Mouse (Mus musculus) hindbrain, postnatal 0 days (tissue): ENCODE results near the gene Gabrg3. TPM values are rescaled to one million over a fixed set of nuclear protein-coding genes. Genes with fewer than 3 reads are reported as not detected.
A peak's percentile ranks its signal among the peaks of the same experiment; 100 is the strongest.

Experiments used
- ATAC-seq: fragments of 200-750 bp; cut with Nextera tagmentation; 2 replicates; pipeline ENCODE4 v1.8.0; 2017; ENCODE audit warnings: mild to moderate bottlenecking, moderate TSS enrichment, moderate library complexity
- DNase-seq: peaks from one replicate; pipeline ENCODE4 v3.0.0-alpha.2; 2015; ENCODE audit warnings: low spot score
- H3K27ac ChIP-seq: fragments of 300-500 bp; sonication (generic); 2 replicates; pipeline ENCODE4 v1.5.1; 2014; ENCODE audit warnings: mild to moderate bottlenecking
- H3K27me3 ChIP-seq: fragments of 300-500 bp; sonication (generic); 2 replicates; pipeline ENCODE4 v1.6.1; 2014; ENCODE audit warnings: low read length, mixed read lengths; ENCODE audit not compliant: insufficient read depth
- H3K36me3 ChIP-seq: fragments of 300-500 bp; sonication (generic); 2 replicates; pipeline ENCODE4 v1.6.1; 2014; ENCODE audit warnings: low read length, mixed read lengths; ENCODE audit not compliant: insufficient read depth
- H3K4me1 ChIP-seq: fragments of 300-500 bp; sonication (generic); 2 replicates; pipeline ENCODE4 v1.6.1; 2014; ENCODE audit warnings: antibody characterized with exemption, low read length, mixed read lengths; ENCODE audit not compliant: insufficient read depth
- H3K4me2 ChIP-seq: fragments of 300-500 bp; sonication (generic); 2 replicates; pipeline ENCODE4 v1.6.1; 2014; ENCODE audit warnings: low read depth, mild to moderate bottlenecking, low read length, moderate library complexity, mixed read lengths
- H3K4me3 ChIP-seq: fragments of 300-500 bp; sonication (generic); 2 replicates; pipeline ENCODE4 v1.5.1; 2014; ENCODE audit warnings: low read length
- H3K9ac ChIP-seq: fragments of 300-500 bp; sonication (generic); replicated peaks from 2 replicates; pipeline ENCODE4 v1.6.1; 2014; ENCODE audit warnings: mild to moderate bottlenecking, low read length, moderate library complexity, mixed read lengths
- H3K9me3 ChIP-seq: fragments of 300-500 bp; sonication (generic); 2 replicates; pipeline ENCODE4 v1.6.1; 2016; ENCODE audit warnings: low read length, mixed read lengths
- CTCF ChIP-seq: IDR thresholded peaks from 2 replicates; pipeline ENCODE4 v1.5.1; 2016; ENCODE audit warnings: antibody characterized with exemption, control low read depth, low read depth
- WGBS: fragments of 180-500 bp; shearing (Covaris S2); extraction: QIAGEN DNeasy Blood & Tissue Kit; methylation state at CpG from one replicate; pipeline ENCODE4 v1.1.7; 2014; 5-methylcytosine and 5-hydroxymethylcytosine counted together
- polyA plus RNA-seq: library from polyadenylated mRNA; unstranded; fragments of >200 nt; fragmentation: Nextera tagmentation; extraction: Ambion mirVana; gene quantifications from 2 replicates; pipeline ENCODE4 v1.2.1, GENCODE M21; 2015
- total RNA-seq: library from RNA; depleted of rRNA; stranded (reverse); fragments of >200 nt; gene quantifications from 2 replicates; pipeline ENCODE4 v1.2.3, GENCODE M21; 2014

Gabrg3 gene
- total and polyA plus RNA-seq, 2 experiments from 2014 or later, result 8.4 to 13.0 TPM

- H3K36me3 ChIP-seq, result no peaks in the 10 kb centered on the region
- H3K4me3 ChIP-seq, result no peak overlapping the region
- no peaks in the 10 kb centered on the region for H3K4me1 ChIP-seq
- DNase-seq (no peak), ATAC-seq (no peak)
- H3K27ac ChIP-seq, result no peak overlapping the region
- TF ChIP-seq CTCF, result no peak
- 95% methylated on average over 3 of the region's 3 CpGs for WGBS
- no peaks in the 10 kb centered on the region for H3K9me3 ChIP-seq
- H3K9ac ChIP-seq, result no peak overlapping the region
- H3K4me2 ChIP-seq, result no peak overlapping the region
- no peaks in the 10 kb centered on the region for H3K27me3 ChIP-seq
Observed at GRCm38 (mm10) chr7:57000585-57001261, 386.3 kb downstream of the Gabrg3 start.

DNA sequence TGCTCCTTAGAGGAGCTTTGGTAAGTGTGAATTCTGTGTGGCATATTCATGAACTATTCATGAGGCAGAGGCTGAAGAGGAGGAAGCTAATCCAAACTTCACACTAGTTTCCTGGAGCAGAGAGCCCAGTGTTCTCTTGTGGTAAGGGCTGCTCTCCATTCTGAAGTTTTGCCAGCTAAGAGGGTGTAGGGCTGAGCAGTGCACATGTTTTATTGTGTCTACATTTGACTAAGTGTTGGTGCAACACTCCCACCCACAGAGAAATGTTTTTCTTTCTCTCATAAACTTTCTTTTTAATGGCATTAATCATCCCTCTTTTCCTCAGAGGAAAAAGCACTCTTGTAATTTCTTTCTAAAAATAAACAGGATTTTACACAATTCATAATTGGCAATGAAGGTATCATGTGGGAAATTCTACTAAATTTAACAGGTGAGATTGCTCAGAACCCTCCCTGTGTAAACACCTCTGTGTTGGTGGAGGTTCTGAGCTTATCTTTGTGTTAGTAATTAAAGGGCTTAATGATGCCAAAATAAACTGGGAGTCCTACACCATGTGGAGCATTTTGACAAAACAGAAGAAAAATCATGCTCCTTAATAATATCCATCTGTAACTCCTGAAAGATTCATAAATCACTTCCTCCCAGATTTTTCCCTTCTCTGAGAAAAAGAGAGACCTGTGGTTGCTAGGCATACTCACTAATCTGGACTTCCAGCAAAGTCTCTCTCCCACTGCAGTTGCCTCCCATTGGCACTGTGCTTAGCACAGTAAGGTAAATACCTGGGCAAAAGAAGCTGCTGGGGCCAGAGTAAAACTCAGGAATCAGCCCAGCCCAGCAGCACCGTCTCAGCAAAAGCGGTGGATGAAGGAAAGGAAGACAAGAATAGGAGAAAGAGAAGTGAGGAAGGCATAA, 389.0 kb downstream of the Gabrg3 start:
- DNase-seq (no peak), ATAC-seq (no peak)
- Histone ChIP-seq H3K9ac (no peak overlapping the region), H3K4me1 (no peaks in the 10 kb centered on the region), H3K4me2 (no peak overlapping the region), H3K36me3 (no peaks in the 10 kb centered on the region), H3K9me3 (no peaks in the 10 kb centered on the region), H3K27ac (no peak overlapping the region), H3K4me3 (no peak overlapping the region), H3K27me3 (no peaks in the 10 kb centered on the region)
- no peak for TF ChIP-seq CTCF
- whole genome bisulfite sequencing, result 89% methylated on average over 2 of the region's 2 CpGs

GRCm38 (mm10) chr7:56946398-56946797, 440.6 kb downstream of the Gabrg3 start:
- ATAC-seq (peak; percentile 58; the same call in 1 of the 2 replicates), DNase-seq (peak; percentile 74)
- Histone ChIP-seq H3K27me3 (no peaks in the 10 kb centered on the region), H3K9me3 (no peaks in the 10 kb centered on the region), H3K4me1 (no peaks in the 10 kb centered on the region), H3K9ac (no peak overlapping the region), H3K4me2 (no peak overlapping the region), H3K27ac (no peak overlapping the region), H3K36me3 (no peaks in the 10 kb centered on the region), H3K4me3 (no peak overlapping the region)
- 91% methylated on average over 1 of the region's 2 CpGs for WGBS
- TF ChIP-seq CTCF, result peak; percentile 70

DNA sequence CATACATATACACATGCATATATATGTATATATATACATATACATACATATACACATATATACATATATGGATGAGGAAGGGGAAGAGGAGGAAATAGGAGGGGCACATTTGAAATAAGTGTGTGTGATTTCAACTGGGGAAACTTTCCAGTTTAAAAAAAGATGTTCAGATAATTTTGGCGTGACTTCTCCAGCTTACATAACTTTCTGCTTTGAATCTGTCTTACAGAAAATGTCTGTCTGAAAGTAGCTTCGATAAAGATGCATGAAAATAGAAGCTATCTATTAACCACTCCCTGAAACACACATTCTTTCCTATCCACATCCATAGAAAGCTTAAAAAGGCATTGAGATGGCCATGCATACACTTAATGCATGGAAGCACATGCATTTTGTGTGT, 445.4 kb downstream of the Gabrg3 start:
- Histone ChIP-seq H3K9me3 (no peaks in the 10 kb centered on the region), H3K9ac (no peak overlapping the region), H3K4me3 (no peak overlapping the region), H3K36me3 (no peaks in the 10 kb centered on the region), H3K27me3 (no peaks in the 10 kb centered on the region), H3K4me1 (no peaks in the 10 kb centered on the region), H3K27ac (no peak overlapping the region), H3K4me2 (no peak overlapping the region)
- WGBS, result 71% methylated on average over 2 of the region's 2 CpGs
- TF ChIP-seq CTCF, result no peak
- DNase-seq, result no peak
- no peak for ATAC-seq

DNA sequence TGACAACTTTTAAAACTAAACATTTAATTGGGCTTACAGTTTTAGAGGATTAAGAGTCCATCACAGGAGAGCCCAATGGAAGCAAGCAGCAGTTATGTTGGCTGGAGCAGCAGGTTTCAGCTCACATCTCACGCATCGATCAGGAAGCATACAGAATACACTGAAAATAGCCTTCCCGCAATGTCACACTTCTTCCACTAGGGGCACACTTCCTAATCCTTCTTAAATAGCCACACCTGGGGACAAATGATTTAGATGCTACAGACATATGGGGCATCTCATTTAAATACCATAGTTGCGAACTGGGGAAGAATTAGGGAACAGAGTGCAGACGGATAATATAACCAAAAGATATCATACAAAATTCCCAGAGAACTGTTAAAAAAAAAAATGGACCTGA, 449.0 kb downstream of the Gabrg3 start:
- Histone ChIP-seq H3K36me3 (no peaks in the 10 kb centered on the region), H3K4me2 (no peak overlapping the region), H3K9ac (no peak overlapping the region), H3K9me3 (no peaks in the 10 kb centered on the region; the same call in 1 of the 2 replicates), H3K27ac (no peak overlapping the region), H3K27me3 (no peaks in the 10 kb centered on the region), H3K4me1 (no peaks in the 10 kb centered on the region), H3K4me3 (no peak overlapping the region)
- DNase-seq (no peak), ATAC-seq (no peak)
- peak; percentile 35 for TF ChIP-seq CTCF
- WGBS, result 82% methylated on average over 5 of the region's 5 CpGs

DNA sequence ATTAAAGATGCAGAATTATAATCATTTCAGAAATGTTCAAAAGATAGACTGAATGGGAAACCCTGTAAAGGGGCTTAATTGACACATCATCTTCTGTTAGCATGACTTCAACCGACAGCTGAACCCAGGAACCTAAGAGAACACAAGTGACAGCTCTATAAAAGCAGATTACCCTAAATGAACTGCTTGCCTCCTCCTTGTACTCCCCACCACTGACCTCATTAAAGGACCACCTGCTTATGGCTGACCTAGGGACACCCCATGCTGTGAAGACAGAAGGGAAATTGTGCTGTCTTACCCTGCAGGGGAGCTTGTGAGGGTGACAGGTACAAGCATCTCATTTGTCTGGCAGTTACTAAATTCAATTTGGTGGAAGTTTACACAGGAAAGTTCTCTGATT, 467.5 kb downstream of the Gabrg3 start:
- H3K27ac ChIP-seq, result no peak overlapping the region
- no peaks in the 10 kb centered on the region for H3K4me1 ChIP-seq
- WGBS, result 45% methylated on average over 1 of the region's 1 CpGs
- H3K4me2 ChIP-seq, result no peak overlapping the region
- no peak for TF ChIP-seq CTCF
- ATAC-seq (no peak), DNase-seq (no peak)
- no peaks in the 10 kb centered on the region for H3K9me3 ChIP-seq
- no peaks in the 10 kb centered on the region for H3K36me3 ChIP-seq
- no peak overlapping the region for H3K4me3 ChIP-seq
- no peaks in the 10 kb centered on the region for H3K27me3 ChIP-seq
- no peak overlapping the region for H3K9ac ChIP-seq
